Mouse (Mus musculus) lung, postnatal 10 days (tissue): ENCODE measurements around the gene Cds1.
"Not testable (repeated sequence)": the region's sequence is repeated elsewhere in the genome, so short reads cannot be mapped to it uniquely, and the experiment has no call there.

Experiments used
- DNase-seq: peaks from one replicate; pipeline ENCODE4 v3.0.0; 2021

Cds1 gene

DNA sequence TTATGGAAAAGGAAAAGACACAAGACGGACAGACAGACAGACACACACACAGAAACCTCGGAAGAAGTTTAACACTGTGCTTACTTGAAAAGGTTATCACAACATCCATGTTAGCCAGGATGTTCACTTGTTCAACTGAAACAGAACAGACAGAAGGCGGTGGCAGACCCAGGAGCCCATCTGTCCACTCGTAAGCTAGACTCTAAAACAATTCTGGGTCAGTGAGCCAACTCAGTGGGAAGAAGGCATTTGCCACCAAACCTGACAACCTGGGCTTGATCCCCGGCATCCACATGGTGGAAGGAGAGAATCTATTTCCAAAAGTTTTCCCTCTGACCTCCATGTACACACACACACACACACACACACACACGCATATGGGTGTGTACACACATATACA, 67.1 kb downstream of the Cds1 start:
- no peak for DNase-seq

DNA sequence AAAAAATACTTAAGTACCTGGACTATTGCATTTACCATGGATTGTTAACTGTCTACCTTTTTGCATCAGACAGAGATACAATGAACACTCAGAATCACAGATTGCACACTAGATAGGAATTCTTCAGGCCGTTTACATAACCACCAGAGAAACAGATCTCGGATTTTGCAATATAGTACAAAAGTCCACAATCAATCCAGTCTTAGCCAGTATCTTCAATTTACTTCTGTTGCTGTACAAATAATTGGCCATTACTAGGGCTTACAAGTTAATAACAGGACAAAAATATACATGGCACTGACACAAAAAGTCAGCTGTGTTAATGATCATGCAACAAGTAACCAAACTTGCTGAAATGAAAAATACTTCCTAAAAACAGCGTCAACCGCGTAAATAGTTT, 68.1 kb downstream of the Cds1 start:
- no peak for DNase-seq

DNA sequence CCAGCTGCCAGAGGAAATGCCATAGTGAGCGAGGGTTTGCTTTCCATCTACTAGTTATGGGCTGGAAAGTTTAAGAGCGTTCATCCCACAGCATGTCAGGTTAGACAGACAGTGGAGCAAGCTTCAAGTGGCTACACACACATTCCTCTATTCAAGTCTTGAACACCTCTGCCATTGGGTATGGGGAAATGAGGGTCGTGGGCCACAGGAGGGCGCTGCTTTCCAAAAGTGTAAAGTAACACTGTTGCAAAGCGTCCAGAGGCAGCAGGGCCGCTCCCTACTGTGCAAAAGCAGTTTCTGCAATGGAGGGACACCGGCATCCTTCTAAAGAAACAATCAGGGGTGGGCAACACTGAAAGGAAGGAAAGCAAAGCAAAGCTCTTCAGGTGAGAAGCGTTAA, 68.9 kb downstream of the Cds1 start:
- DNase-seq: no peak

DNA sequence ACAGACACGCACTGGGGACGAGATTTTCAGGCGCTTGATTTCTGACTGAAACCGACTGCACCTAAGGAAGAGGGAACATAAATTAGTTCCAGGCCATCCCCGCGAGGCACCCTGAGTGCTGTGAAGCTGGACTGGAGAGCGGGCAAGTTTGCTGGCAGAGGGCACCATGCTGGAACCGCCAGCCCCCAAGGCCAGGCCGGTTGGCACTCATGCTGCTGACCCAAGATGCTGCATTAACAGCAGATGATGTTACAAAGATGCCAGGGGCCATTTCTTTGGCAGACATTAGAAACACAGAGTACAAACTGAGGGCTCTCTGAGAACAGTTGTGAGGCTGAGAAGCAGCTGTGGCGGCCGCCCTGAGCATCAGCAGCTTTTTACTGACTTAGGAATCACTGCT, 71.3 kb downstream of the Cds1 start:
- no peak for DNase-seq

DNA sequence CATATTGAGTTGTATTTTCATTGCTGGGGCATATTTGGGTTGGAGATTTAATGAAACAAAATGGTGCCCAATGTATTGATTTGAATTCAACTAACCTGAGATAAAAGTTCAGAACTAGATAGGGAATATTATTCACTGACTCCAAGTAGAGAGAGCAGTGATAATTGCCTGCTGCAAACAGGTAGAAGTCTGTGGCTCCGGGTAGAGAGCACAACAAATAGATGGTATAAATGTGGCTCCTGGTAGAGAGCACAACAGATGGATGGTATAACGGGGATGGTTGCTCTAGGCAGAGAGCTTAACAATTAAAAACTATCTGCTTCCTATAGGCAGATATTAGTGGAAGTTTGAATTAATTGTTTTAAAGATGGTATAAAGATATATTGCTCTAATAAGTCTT, 72.7 kb downstream of the Cds1 start:
- not testable (repeated sequence) for DNase-seq

DNA sequence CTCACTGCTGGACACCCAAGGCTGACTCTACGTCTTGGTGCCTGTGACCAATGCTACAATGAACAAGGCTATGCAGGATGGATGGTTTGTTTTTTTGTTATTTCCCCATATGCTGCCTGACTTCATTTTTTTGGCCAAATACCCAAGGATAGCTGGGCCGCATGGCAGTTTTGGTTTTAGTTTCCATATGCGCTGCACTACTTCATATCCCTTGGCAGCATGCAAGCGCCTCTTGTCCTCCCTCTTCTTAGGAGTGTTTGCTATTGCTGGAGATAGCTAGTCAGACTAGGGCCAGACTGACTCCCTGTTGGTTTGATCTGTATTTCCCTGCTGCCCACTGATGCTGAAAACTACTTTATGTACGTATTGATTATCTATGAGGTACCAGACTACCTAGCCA, 75.5 kb downstream of the Cds1 start:
- no peak for DNase-seq

DNA sequence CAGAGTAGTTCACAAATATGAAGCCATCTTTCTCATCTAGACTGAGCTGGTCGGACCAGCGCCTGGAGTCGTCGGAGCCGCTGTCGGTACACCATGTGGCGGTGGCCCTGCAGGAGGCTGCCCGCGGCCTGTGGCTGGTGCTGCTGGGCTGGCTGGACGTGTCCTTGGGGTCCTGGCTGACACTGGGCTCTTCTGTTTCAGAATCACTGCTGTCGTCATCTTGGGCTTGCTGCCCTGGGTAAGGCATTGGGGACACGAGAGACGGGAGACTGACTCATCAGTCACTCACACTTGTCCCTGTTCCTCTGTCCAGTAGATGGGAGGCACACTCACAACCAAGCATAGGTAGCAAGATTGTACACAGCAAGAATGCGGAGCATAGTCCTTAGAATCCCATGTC, 80.1 kb downstream of the Cds1 start:
- no peak for DNase-seq

DNA sequence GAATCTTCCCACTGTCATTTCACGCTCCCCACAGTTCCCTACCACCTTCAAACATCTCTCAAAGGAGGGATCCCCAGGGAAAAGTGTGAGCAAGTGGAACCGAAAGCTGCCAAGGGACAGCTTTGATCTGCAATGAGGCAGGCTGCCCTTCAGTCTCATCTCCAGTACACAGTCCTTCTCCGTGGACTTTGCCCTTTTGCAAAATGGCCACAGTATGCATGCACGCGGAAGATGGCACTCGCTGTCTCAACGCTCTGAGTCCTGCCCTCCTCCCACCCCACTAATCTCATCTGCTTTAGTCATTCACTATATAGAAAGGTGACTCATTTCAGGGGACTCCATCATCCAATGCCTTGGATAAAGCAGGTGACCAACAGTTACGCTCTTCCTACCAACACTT, 81.0 kb downstream of the Cds1 start:
- no peak for DNase-seq

DNA sequence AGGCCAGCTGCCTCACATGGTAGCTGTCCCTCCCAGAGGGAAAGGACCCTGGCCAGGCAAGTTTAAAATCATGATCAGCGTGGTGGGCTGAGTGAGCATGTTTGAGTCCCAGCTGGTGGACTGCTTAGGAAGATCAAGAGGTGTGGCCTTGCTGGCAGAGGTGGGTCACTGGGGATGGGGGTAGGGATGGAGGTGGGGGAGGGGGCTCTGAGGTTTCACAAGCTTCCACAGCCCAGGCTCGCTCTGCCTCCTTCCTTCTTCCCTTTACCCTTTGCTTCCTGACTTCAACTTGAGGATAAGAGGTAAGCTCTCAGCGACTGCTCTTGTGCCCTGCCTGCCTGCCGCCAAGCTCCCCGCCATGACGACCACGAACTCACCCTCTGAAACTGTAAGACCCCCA, 82.4 kb downstream of the Cds1 start:
- no peak for DNase-seq

DNA sequence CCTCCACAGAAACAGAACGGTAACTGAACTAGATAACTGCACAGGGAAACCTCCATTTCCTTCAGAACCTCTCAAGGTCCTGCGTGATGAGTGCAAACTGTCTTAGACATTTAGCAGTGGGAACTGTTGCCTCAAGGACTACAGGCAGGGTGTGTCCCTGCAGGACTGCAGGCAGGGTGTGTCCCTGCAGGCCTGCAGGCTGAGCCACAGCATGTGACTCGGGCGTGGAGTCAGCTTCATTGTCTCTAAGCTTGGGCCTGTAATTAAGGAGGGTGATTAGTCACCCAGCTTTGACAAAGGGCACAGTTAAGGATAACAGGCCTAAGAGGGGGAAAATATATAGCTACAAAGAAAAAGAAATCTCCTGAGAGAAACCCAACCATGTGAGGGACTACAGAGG, 82.8 kb downstream of the Cds1 start:
- no peak for DNase-seq

DNA sequence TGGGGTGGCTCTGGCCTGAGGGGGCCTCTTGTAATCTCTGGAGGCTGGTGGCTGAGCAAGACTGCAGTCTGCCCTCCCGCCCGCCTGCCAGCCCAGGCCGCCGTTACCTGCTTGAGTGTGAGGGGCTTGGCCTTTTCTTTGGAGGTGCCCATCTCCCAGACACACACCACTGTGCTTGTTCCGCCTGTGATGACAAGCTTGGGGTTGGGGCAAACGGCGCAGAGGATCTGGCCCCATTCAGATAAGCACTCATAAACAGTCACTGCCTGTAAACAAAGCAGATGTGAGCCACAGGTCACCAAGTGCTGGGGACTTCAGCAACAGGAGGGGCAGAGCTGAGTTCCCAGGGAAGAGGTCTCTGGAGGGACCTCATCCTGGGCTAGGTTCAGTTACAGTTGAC, 86.2 kb downstream of the Cds1 start:
- no peak for DNase-seq

DNA sequence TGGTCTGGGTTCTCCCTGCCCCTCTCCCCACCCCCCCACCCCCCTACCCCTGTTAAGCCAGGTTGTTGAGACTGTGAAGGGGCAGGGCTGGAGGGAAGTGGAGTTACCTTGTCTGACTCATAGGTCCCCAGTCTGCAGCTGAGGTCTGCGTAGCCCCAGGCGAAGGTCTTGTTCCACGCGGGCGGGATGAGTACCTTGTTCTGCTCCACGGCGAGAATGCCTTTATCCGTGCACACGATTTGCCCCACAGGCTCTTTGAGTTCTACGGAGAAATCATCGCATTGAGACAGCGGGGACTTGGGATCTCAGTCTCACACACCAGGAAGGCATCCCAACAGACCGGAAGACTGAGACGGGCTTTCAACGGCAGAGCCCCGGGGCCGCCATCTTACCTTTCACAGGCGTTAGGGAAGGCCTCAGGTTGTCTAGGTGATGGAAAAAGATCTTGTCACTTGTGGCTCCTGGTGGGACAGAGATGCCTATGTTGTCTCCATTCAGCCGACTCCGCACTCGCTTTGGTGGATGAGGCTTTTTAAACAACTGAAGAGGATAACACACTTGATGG, 87.3 kb downstream of the Cds1 start:
- DNase-seq: no peak

DNA sequence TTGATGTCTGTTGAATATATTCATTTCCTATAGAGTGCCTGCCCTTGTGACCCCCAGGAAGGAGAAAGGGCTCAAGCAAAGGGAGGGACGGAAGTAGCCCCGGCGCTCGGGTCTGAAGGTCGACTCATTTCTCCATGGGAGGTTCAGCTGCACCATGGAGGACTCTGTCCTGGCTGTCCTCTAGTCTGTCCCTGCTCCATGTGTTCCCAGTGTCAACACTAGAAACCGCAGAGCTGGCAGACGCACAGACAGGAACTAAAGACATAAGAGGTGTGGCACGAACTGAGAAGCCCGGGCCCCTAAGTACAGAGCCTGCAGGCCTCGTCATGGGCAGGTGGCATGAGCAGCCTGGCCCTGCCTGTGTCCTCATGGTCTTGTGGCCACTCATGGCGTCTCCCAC, 89.2 kb downstream of the Cds1 start:
- DNase-seq: no peak

DNA sequence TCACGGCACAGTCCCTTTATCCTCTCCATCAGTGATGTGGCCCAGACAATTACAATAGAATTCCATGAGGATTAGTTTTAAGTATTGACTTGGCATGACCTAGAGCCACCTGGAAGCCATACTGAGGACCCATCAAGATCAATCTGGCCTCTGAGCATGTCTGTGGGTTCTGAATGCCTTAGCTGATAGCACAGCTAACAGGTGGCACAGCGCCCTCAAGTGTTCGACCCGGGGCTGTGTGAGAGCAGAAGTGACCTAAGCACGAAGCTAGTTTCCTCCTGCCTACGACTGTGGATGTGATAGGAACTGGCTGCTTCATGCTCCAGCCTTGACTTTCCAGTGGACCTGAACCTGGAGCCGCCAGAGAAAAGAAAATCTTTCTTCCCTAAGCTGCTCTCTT, 89.7 kb downstream of the Cds1 start:
- DNase-seq: peak; percentile 45

DNA sequence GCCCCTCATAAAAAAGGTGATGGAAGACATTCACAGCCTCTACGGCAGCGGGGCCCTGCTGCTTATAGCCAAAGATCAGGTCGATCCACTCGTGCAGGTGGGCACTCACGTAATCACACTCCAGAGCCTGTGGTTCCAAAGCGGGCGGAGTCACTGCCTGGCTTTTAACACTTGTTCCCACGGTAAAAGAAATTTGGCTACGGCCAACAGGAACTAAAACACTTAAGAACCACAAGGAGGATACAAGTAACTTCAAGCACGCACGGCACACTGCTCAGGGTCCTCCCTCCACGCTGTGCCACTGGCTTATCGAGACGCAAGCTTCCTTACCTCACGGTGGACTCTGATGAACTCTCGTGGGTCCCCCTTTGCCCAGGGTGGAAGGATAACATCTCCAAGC, 90.5 kb downstream of the Cds1 start:
- peak; percentile 48 for DNase-seq

DNA sequence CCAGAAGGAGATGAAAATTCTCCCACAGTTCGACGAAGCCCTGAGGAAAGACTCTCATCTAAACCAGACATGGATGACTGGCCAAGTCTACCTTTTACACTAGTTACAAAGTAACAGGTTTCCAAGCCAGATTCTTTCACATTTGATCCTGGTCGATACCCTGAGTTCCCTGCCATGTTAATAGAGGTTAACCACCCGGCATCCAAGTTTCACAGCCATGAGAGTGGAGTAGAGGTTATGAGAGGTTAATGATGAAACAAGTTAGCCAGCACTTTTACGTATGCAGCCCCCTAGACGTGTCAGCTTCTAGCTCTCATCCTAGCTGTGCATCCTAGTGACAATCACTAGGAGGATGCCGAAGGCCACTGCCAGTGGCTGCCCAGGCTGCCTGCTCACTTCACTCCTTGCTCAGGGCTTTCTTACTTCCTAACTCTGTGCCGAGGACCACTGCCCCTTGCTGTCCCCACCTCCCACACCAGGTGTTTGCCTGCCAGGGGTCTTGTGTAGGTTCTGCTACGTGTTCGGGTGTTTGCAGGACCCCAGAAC, 94.0 kb downstream of the Cds1 start:
- DNase-seq: no peak

DNA sequence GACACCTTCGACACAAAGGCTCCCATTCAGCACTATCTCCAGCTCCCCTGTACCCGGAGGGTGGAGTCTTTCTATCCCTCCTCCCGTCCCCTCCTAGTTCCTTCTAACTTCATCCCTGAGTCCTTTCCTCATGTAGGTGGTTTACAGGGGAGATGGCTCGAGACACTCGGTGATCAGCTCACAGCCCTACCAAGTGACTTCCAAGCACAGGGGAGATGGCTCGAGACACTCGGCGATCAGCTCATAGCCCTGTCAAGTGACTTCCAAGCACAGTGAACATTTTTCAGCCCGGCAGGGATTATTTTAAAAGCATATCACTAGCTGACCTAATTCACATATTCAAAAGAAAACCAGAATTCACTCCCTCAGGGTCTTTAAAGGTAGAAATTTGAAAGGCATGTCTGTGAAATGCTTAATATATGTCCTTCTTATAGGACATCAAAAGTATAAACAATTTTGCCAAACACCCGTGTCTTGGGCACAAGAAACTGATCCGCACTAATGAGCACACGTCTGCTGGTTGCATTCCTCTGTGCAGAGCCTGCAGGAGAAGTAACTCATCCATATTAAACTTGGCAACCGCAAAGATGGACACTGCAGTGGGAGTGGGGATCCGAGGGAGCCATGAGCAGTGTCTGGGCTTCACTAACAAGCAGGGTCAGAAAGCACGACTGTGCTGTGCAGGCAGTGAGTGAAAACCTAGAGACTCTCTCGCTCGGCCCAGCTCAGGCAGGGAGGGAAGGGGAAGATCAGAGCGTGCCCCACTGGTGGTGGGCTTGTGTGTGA, 97.0 kb downstream of the Cds1 start:
- no peak for DNase-seq

DNA sequence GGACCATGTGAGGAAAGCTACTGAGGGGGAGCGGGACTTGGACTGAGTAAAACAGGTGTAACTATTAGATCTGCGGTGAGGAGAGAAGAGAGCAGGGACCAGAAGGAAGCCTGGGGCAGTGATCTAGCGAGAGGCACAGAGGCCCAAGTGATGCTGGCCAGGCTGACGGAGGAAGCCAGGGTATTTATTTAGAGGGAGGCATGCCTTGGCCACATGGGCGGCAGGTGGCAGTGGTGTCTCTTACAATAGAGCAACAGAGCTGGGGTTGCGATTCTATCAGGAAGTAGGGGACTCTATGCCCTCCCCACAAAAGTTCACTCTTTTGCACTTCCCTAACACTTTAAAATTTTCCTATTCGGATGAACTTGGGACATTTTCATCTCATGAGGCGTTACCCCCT, 97.7 kb downstream of the Cds1 start:
- no peak for DNase-seq

DNA sequence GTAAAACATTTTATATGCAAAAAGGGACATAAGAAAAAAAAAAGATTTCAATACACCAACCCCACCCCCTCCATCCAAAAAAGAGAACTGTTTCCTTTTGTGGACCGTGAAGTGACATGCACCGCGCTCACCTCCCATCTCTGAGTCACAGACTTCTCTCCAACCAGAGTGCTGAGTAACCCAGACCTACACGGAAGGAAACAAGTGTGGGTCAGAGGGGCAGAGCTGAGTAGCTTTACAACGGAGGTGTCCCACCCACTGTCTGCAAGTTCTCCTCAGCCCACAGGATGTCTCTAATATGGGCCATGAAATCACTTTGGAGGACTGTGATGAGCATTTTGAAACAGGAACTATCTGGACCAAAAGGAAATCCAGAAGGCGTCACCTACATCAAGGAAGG, 99.0 kb downstream of the Cds1 start:
- no peak for DNase-seq

DNA sequence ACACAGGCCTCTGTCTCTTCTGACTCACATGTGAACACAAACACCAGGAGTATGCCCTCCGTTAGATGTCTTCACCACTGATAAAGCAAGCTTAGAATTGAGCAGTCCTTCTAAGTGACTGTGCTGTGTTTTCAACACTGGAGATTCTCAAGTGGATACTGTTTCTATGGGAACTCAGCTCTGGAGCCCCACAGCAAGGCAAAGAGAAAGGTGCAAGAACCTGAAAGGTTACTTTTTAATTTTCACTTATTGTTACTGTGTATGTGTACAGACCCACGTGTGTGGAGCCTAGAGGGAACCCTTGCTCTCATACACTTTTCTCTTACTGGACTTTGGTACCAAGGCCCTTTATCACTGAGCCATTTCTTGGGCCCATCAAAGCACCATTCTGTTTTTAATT, 101.8 kb downstream of the Cds1 start:
- DNase-seq: no peak
